Mouse (Mus musculus) hindbrain, postnatal 0 days (tissue): ENCODE data around the gene Fbxo11. TPM values are rescaled to one million over a fixed set of nuclear protein-coding genes. Genes with fewer than 3 reads are reported as not detected.
A peak's percentile ranks its signal among the peaks of the same experiment; 100 is the strongest.

Experiments used
- ATAC-seq: fragments of 200-750 bp; cut with Nextera tagmentation; 2 replicates; pipeline ENCODE4 v1.8.0; 2017; ENCODE audit warnings: mild to moderate bottlenecking, moderate TSS enrichment, moderate library complexity
- DNase-seq: peaks from one replicate; pipeline ENCODE4 v3.0.0-alpha.2; 2015; ENCODE audit warnings: low spot score
- H3K27ac ChIP-seq: fragments of 300-500 bp; sonication (generic); 2 replicates; pipeline ENCODE4 v1.5.1; 2014; ENCODE audit warnings: mild to moderate bottlenecking
- H3K27me3 ChIP-seq: fragments of 300-500 bp; sonication (generic); 2 replicates; pipeline ENCODE4 v1.6.1; 2014; ENCODE audit warnings: low read length, mixed read lengths; ENCODE audit not compliant: insufficient read depth
- H3K36me3 ChIP-seq: fragments of 300-500 bp; sonication (generic); 2 replicates; pipeline ENCODE4 v1.6.1; 2014; ENCODE audit warnings: low read length, mixed read lengths; ENCODE audit not compliant: insufficient read depth
- H3K4me1 ChIP-seq: fragments of 300-500 bp; sonication (generic); 2 replicates; pipeline ENCODE4 v1.6.1; 2014; ENCODE audit warnings: antibody characterized with exemption, low read length, mixed read lengths; ENCODE audit not compliant: insufficient read depth
- H3K4me2 ChIP-seq: fragments of 300-500 bp; sonication (generic); 2 replicates; pipeline ENCODE4 v1.6.1; 2014; ENCODE audit warnings: low read depth, mild to moderate bottlenecking, low read length, moderate library complexity, mixed read lengths
- H3K4me3 ChIP-seq: fragments of 300-500 bp; sonication (generic); 2 replicates; pipeline ENCODE4 v1.5.1; 2014; ENCODE audit warnings: low read length
- H3K9ac ChIP-seq: fragments of 300-500 bp; sonication (generic); replicated peaks from 2 replicates; pipeline ENCODE4 v1.6.1; 2014; ENCODE audit warnings: mild to moderate bottlenecking, low read length, moderate library complexity, mixed read lengths
- H3K9me3 ChIP-seq: fragments of 300-500 bp; sonication (generic); 2 replicates; pipeline ENCODE4 v1.6.1; 2016; ENCODE audit warnings: low read length, mixed read lengths
- CTCF ChIP-seq: IDR thresholded peaks from 2 replicates; pipeline ENCODE4 v1.5.1; 2016; ENCODE audit warnings: antibody characterized with exemption, control low read depth, low read depth
- WGBS: fragments of 180-500 bp; shearing (Covaris S2); extraction: QIAGEN DNeasy Blood & Tissue Kit; methylation state at CpG from one replicate; pipeline ENCODE4 v1.1.7; 2014; 5-methylcytosine and 5-hydroxymethylcytosine counted together
- polyA plus RNA-seq: library from polyadenylated mRNA; unstranded; fragments of >200 nt; fragmentation: Nextera tagmentation; extraction: Ambion mirVana; gene quantifications from 2 replicates; pipeline ENCODE4 v1.2.1, GENCODE M21; 2015
- total RNA-seq: library from RNA; depleted of rRNA; stranded (reverse); fragments of >200 nt; gene quantifications from 2 replicates; pipeline ENCODE4 v1.2.3, GENCODE M21; 2014; rRNA removed

Gene Fbxo11
- 39.3 and 39.5 TPM in 2 replicates for total RNA-seq
- 23.1 and 23.7 TPM in 2 replicates for polyA plus RNA-seq

- Histone ChIP-seq H3K4me1 (peaks cover 3% of the 10 kb centered on the region), H3K9me3 (no peaks in the 10 kb centered on the region), H3K36me3 (no peaks in the 10 kb centered on the region), H3K27ac (peak within 1 kb of the TSS; percentile 100), H3K27me3 (no peaks in the 10 kb centered on the region), H3K9ac (peak within 1 kb of the TSS; percentile 100), H3K4me2 (peak within 1 kb of the TSS; percentile 64), H3K4me3 (peak within 1 kb of the TSS; percentile 99)
- no peak for TF ChIP-seq CTCF
- WGBS = under 1% methylated on average over 59 of the region's 112 CpGs
- peak; percentile 64 for DNase-seq
- ATAC-seq = peak; percentile 6
Observed at GRCm38 (mm10) chr17:88065031-88065800, at the start of gene Fbxo11. Gene Fbxo11 (minus strand): TSS chr17:88065291.

GRCm38 (mm10) chr17:88113883-88114229, 48.8 kb upstream of the Fbxo11 start:
- no peak for DNase-seq
- H3K36me3 ChIP-seq = no peaks in the 10 kb centered on the region
- no peaks in the 10 kb centered on the region for H3K9me3 ChIP-seq
- WGBS = 94% methylated on average over 10 of the region's 10 CpGs
- H3K9ac ChIP-seq = no peak overlapping the region
- no peak overlapping the region for H3K4me3 ChIP-seq
- ATAC-seq = no peak
- H3K27ac ChIP-seq = no peak overlapping the region
- H3K27me3 ChIP-seq = no peaks in the 10 kb centered on the region
- no peaks in the 10 kb centered on the region for H3K4me1 ChIP-seq
- no peak overlapping the region for H3K4me2 ChIP-seq
- no peak for TF ChIP-seq CTCF

- Histone ChIP-seq H3K9ac (no peak overlapping the region), H3K27me3 (no peaks in the 10 kb centered on the region), H3K9me3 (no peaks in the 10 kb centered on the region), H3K4me1 (no peaks in the 10 kb centered on the region), H3K27ac (no peak overlapping the region), H3K4me3 (no peak overlapping the region), H3K36me3 (no peaks in the 10 kb centered on the region), H3K4me2 (no peak overlapping the region)
- DNase-seq = no peak
- 82% methylated on average over 12 of the region's 12 CpGs for WGBS
- ATAC-seq = no peak
- no peak for TF ChIP-seq CTCF
Observed at GRCm38 (mm10) chr17:88113015-88113882, 48.2 kb upstream of the Fbxo11 start.

- TF ChIP-seq CTCF = no peak
- Histone ChIP-seq H3K4me1 (no peaks in the 10 kb centered on the region), H3K9ac (no peak overlapping the region), H3K9me3 (no peaks in the 10 kb centered on the region), H3K36me3 (no peaks in the 10 kb centered on the region), H3K4me2 (no peak overlapping the region), H3K4me3 (no peak overlapping the region), H3K27ac (no peak overlapping the region), H3K27me3 (no peaks in the 10 kb centered on the region)
- ATAC-seq = no peak
- WGBS = 85% methylated on average over 10 of the region's 10 CpGs
- DNase-seq = no peak
Observed at GRCm38 (mm10) chr17:88111865-88112645, 47.0 kb upstream of the Fbxo11 start.

- H3K27ac ChIP-seq = no peak overlapping the region
- DNase-seq (no peak), ATAC-seq (no peak)
- 80% methylated on average over 12 of the region's 12 CpGs for WGBS
- TF ChIP-seq CTCF = no peak
- no peak overlapping the region for H3K4me3 ChIP-seq
- no peak overlapping the region for H3K9ac ChIP-seq
- H3K36me3 ChIP-seq = no peaks in the 10 kb centered on the region
- H3K27me3 ChIP-seq = no peaks in the 10 kb centered on the region
- H3K4me1 ChIP-seq = no peaks in the 10 kb centered on the region
- H3K9me3 ChIP-seq = no peaks in the 10 kb centered on the region
- no peak overlapping the region for H3K4me2 ChIP-seq
Observed at GRCm38 (mm10) chr17:88111081-88111796, 46.1 kb upstream of the Fbxo11 start.

- Histone ChIP-seq H3K9ac (no peak overlapping the region), H3K9me3 (no peaks in the 10 kb centered on the region), H3K4me1 (no peaks in the 10 kb centered on the region), H3K27ac (no peak overlapping the region), H3K4me2 (no peak overlapping the region), H3K27me3 (no peaks in the 10 kb centered on the region), H3K4me3 (no peak overlapping the region), H3K36me3 (no peaks in the 10 kb centered on the region)
- no peak for ATAC-seq
- 87% methylated on average over 4 of the region's 4 CpGs for WGBS
- DNase-seq = no peak
- TF ChIP-seq CTCF = peak; percentile 28
Observed at GRCm38 (mm10) chr17:88107708-88108107, 42.6 kb upstream of the Fbxo11 start.
